Mouse (Mus musculus): Measurements from ENCODE around the gene Hint1.

DNA sequence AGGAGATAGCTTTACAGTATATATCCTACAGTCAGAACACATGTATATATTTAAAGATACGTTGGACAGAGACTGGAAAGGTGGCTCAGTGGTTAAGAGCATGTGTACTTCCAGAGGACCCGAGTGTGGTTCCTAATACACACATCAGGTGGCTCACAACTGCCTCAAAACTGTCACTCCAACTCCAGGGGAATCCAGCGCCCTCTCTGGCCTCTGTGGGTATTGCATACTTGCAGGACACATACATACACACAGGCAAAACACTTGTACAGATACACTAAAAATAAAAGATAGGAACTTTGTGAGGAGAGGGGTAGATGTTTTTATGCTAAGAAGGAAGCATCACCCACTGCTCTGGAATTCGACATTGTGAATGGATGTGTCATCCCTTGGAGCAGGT, 40.4 kb upstream of the Hint1 start:
- TF ChIP-seq CTCF (IDR thresholded peaks at IDR 0.05; ENCODE audit: insufficient read depth, low read depth, low read length) (no peak), POLR2A (IDR thresholded peaks at IDR 0.05; ENCODE audit: insufficient read depth, low read depth, low read length) (no peak)
